ENCODE assay signal across 10 mouse cellular contexts in the genomic region with DNA sequence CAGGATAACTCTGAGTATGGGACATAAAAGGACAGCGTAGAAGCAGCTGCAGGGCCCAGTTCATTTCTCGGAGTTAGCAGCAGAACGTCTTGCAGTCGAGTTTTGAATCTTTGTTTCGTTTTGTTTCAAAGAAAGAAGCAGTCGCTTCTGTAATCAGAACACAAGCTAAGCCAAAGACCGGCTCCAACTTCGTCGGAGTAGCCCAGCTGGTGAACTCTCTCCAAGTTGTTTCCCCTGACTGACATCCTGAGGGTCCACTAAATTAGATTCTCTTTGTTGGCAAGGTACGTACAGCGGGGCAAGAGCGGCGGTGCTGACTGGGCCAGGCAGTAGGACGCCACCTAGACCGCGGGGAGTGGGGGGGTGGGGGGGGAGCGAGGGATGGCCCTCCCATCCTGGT.
A peak's percentile ranks its signal among the peaks of the same experiment; 100 is the strongest.
DNase-seq lines count a peak whose midpoint lies in the region; ATAC-seq and TF ChIP-seq lines count a peak whose summit lies in the region.
"Had no signal": no experiment of that assay in that cellular context is flagged by ENCODE, and none has a peak within 500 bp of the region (broad histone marks: within the 10 kb centered on the region; RNA-seq: fewer than 3 reads in every experiment).

No protein-coding gene starts in this region.

- H3K9ac ChIP-seq in forebrain, embryonic 13.5 days: 0 out of 2 replicates have a peak overlapping the region, but pooled peaks have one; percentile 12
- H3K9ac ChIP-seq in limb, embryonic 11.5 days (ENCODE audit: low read length): no peak overlapping the region

- WGBS in kidney, adult 2 months: 5% methylated on average over 17 of the region's 17 CpGs
- 16% methylated on average over 17 of the region's 17 CpGs for WGBS in forebrain, embryonic 13.5 days
- 18% methylated on average over 17 of the region's 17 CpGs for WGBS in limb, embryonic 11.5 days
- WGBS in olfactory bulb, adult 2 months: 19% methylated on average over 17 of the region's 17 CpGs

- H3K4me2 ChIP-seq in forebrain, embryonic 13.5 days: peak overlapping the region; percentile 45
- peak overlapping the region; percentile 29; the same call in 1 of the 2 replicates for H3K4me2 ChIP-seq in limb, embryonic 11.5 days (ENCODE audit: low read depth, severe bottlenecking)

- no peaks in the 10 kb centered on the region for H3K4me1 ChIP-seq in kidney, adult 2 months (ENCODE audit: control insufficient read depth, insufficient read depth, low read length)
- 0 out of 2 replicates have a peak, but pooled peaks cover 2% of the 10 kb centered on the region for H3K4me1 ChIP-seq in forebrain, embryonic 13.5 days
- no peaks in the 10 kb centered on the region for H3K4me1 ChIP-seq in limb, embryonic 11.5 days (ENCODE audit: control insufficient read depth, insufficient read depth, low read length)
- H3K4me1 ChIP-seq in olfactory bulb, adult 2 months (ENCODE audit: control insufficient read depth, insufficient read depth, low read length): no peaks in the 10 kb centered on the region

- peak; percentile 5 for DNase-seq in kidney, postnatal 10 days
- no peak for DNase-seq in kidney, adult 2 months
- peak; percentile 39 for DNase-seq in limb, embryonic 11.5 days (ENCODE audit: low spot score)
- DNase-seq in adrenal gland, postnatal 10 days: no peak
- DNase-seq in kidney, postnatal 25 days: no peak
- DNase-seq in gastrocnemius, postnatal 25 days: no peak
- DNase-seq: layer of hippocampus, postnatal 36 days had no signal

- TF ChIP-seq POLR2A in kidney, adult 2 months (IDR thresholded peaks at IDR 0.05; ENCODE audit: low read depth, low read length): no peak
- no peak for TF ChIP-seq POLR2A in olfactory bulb, adult 2 months (IDR thresholded peaks at IDR 0.05; ENCODE audit: insufficient read depth, low read depth, low read length)

- H3K27ac ChIP-seq in kidney, adult 2 months (ENCODE audit: insufficient read depth, low read depth, low read length): no peak overlapping the region
- H3K27ac ChIP-seq in forebrain, embryonic 13.5 days: peak overlapping the region; percentile 35; the same call in 1 of the 2 replicates
- H3K27ac ChIP-seq in limb, embryonic 11.5 days (replicated peaks; ENCODE audit: low read depth, low read length): no peak overlapping the region
- no peak overlapping the region for H3K27ac ChIP-seq in olfactory bulb, adult 2 months (ENCODE audit: insufficient read depth, low read depth, low read length)

- no peaks in the 10 kb centered on the region for H3K9me3 ChIP-seq in forebrain, embryonic 13.5 days (replicated peaks)
- no peaks in the 10 kb centered on the region for H3K9me3 ChIP-seq in limb, embryonic 11.5 days (ENCODE audit: control insufficient read depth, low read length)

- H3K36me3 ChIP-seq in kidney, adult 2 months (ENCODE audit: control insufficient read depth, insufficient read depth, low read length): no peaks in the 10 kb centered on the region
- H3K36me3 ChIP-seq in forebrain, embryonic 13.5 days (ENCODE audit: poor library complexity, severe bottlenecking): no peaks in the 10 kb centered on the region
- H3K36me3 ChIP-seq in limb, embryonic 11.5 days (ENCODE audit: control insufficient read depth, insufficient read depth, low read length): no peaks in the 10 kb centered on the region

- peaks cover 3% of the 10 kb centered on the region; the same call in 1 of the 2 replicates for H3K27me3 ChIP-seq in kidney, adult 2 months (replicated peaks; ENCODE audit: control insufficient read depth, insufficient read depth, low read length)
- peaks cover 16% of the 10 kb centered on the region; the same call in 1 of the 2 replicates for H3K27me3 ChIP-seq in forebrain, embryonic 13.5 days
- H3K27me3 ChIP-seq in limb, embryonic 11.5 days (ENCODE audit: control insufficient read depth, insufficient read depth, low read length): peaks cover 12% of the 10 kb centered on the region; the same call in 1 of the 2 replicates

- H3K4me3 ChIP-seq in kidney, adult 2 months (ENCODE audit: insufficient read depth, low read depth, low read length): no peak overlapping the region
- H3K4me3 ChIP-seq in forebrain, embryonic 13.5 days: peak overlapping the region; percentile 15
- no peak overlapping the region for H3K4me3 ChIP-seq in limb, embryonic 11.5 days (ENCODE audit: low read depth, low read length)
- peak overlapping the region; percentile 13; the same call in 1 of the 2 replicates for H3K4me3 ChIP-seq in olfactory bulb, adult 2 months (ENCODE audit: insufficient read depth, low read depth, low read length)

- no peak for ATAC-seq in forebrain, embryonic 13.5 days
- no peak for ATAC-seq in limb, embryonic 11.5 days (ENCODE audit: insufficient number of reproducible peaks, low FRiP score, low TSS enrichment, low read depth)
- ATAC-seq: Patski had no signal

- no peak for TF ChIP-seq CTCF in kidney, adult 2 months (conservative IDR thresholded peaks at IDR 0.05; ENCODE audit: insufficient read depth, insufficient read length, low read depth, low read length)
- no peak for TF ChIP-seq CTCF in olfactory bulb, adult 2 months (IDR thresholded peaks at IDR 0.05; ENCODE audit: insufficient read depth, low read depth, low read length)

Comparison
In these comparisons a context has a peak if more than half of its experiments do, and no peak if none do; other contexts are left out.
1. DNase-seq: peak in kidney, postnatal 10 days (single experiment) and limb, embryonic 11.5 days (single experiment); none in kidney, adult 2 months (single experiment), adrenal gland, postnatal 10 days (single experiment), kidney, postnatal 25 days (0 of 2) and gastrocnemius, postnatal 25 days (single experiment).
2. H3K4me3 ChIP-seq: peak in forebrain, embryonic 13.5 days (single experiment) and olfactory bulb, adult 2 months (single experiment); none in kidney, adult 2 months (single experiment) and limb, embryonic 11.5 days (single experiment).